Mouse (Mus musculus) gastrocnemius, postnatal 25 days (tissue): Measurements from ENCODE around the gene Rassf6. TPM values are rescaled to one million over a fixed set of nuclear protein-coding genes. Genes with fewer than 3 reads are reported as not detected.

ENCODE experiments used
- DNase-seq: peaks from one replicate; pipeline ENCODE4 v3.0.0; 2022
- long read RNA-seq, 2 experiments: library from polyadenylated mRNA; stranded (forward); transcript quantifications; one replicate each; pipeline ENCODE4 v2.0.0; 2021
- total RNA-seq, 2 experiments: library from RNA; stranded (reverse); gene quantifications; 1 replicate in 1 of 2; 2 replicates in 1 of 2; pipeline ENCODE4 v1.2.3; 2021

Gene Rassf6
- not detected for total RNA-seq
- long read RNA-seq, experiment 1 = 0 reads
- long read RNA-seq, experiment 2 = 0 reads

DNA sequence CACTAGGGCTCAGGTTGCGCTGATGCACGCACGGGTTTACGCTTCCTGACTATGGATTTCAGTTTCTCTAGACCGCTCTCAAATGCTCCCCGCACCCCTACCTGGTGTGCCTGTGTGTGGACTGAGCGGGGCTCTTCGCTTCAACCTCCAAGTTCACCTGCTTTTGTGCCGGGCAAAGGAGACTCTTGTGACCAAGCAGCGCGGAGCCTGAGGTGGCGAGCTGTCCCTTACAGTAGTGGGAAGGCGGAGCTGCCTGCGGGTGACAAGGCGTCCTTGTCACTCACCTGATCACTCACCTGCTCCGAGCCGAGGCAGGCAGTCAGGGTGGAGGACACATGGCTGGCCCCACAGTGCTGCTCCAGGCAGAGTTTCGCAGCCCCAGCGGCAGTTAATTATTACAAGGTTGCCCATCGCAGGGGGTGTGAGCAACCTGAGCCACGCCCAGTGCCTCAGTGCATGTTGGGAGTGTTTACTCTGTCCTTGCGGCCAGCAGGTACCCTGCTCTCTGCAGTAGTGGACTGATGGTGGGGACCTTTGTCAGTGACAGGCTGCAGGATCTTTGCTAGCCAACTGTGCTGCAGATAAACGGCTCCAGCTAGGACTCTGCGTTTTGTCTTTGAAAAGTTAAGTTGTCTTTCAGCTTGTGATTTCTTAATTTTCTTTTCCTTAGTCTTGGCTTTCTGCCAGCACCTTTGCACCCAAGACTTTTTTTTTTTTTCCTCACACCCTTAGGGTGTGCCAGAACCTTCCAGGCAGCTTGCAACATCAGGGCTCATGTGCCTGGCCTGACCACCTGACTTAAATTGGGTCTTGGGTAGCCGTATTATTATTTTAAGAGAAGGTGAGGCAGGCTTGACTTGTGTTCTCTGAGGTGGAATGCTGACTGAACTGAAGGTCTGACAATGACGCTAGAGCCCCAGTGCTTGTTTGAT is at the start of gene Rassf6:
Gene Rassf6, minus strand, starts transcription at position 372 of the 932 bp plus-strand sequence.
- DNase-seq = no peak

DNA sequence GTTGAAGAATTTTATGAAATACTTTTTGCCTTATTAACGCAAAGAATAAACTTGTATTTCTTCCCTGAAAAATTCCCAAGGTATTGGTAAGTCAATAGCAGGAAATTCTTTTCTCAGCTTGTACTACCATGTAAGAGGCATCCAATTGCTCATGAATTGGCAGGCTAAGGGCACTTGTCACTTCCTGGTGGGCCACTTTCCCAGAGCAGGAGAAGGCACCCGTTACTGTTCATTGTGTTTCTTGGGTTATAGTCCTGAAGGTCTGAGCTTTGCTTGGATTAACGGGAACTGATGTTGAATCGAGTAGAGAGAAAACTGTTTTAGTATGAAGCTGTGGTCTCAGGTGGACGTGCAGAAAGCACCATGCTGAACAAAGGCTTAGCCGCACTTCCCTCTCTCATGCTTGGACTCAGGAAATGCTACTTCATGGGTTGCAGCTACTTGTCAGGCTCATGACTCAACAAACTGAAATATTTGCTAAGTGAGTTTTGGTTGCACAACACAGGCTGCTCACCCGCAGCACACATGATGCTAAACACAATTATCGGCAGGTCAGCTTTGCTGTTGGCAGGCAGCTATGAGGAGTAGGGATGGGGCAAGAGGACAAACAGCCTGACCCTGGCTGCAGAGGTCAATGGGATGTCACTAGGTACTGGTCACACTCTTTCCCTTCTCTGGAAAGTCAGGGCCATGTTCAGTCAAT is 49.1 kb upstream of the Rassf6 start:
- DNase-seq = no peak

DNA sequence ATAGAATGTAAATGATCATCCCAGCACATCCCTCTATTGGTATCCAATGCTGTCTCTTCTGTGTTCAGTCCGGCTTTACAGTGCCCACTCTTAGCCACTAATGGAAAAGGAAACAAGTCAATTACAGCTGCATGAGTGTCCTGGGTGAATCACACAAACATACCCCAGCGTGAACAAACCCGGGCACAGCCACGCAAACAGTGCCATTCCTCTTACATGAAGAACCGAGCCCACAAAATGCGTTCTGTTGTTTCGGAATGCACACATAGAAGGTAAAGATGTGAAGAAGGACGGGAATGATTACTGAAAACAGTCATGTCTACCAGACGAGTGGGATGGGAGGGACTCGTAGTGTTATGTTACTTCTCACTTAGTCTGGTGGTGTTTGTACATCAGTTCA is 47.5 kb upstream of the Rassf6 start:
- no peak for DNase-seq

DNA sequence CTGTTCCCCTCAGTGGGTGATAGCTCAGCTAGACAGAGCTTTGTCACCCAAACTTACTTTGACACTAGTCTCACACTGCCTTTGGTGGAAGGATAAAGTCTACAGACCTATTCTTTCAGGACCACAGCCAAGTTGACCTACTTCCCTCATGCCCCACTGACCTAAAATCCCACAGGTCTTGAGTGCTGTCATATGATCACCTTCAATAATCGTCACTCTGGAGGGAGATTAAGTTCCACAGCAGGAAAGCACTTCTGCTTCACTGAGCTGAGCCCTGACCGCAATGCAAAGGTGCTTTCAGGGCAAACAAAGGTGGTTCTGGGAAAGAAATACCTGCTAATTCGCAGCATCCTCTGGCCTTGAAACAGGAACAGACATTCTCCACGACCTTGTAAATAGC is 44.5 kb upstream of the Rassf6 start:
- DNase-seq = no peak

DNA sequence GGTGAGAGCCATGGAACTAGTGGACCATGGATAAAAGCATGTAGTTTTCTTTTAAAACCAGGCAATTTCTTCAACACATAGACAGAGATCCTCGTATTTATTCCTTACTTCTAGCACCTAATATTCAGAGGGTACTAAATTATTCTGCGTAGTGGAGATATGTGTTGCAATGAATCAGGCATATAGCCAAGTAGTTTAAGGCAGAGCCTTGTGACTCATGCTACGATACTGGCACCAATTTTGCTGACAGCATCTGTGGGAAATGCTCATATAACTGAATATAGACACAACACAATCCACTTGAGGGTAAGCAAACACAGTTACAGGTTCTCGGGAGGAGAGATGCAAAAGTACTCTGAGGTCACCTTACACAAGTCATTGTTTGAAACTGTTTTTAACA is 41.4 kb upstream of the Rassf6 start:
- no peak for DNase-seq

DNA sequence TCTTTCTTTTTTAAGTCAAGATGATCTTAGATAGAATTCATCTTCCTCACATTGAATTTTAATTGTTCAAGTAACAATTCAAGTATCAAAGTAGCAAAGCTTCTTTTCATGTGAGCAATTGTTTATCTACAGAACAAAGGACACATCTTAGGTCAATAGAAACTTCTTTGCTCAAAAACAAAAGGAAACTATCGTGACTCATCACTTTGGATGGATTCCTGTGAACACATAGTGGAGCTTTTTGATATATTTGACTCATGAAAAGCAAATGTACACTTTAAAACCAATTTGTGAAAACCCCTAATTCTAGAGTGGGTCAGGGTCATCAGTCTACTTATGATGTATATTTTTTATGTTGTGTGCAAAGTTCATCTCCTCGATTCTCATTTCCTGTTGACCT is 37.1 kb upstream of the Rassf6 start:
- no peak for DNase-seq

DNA sequence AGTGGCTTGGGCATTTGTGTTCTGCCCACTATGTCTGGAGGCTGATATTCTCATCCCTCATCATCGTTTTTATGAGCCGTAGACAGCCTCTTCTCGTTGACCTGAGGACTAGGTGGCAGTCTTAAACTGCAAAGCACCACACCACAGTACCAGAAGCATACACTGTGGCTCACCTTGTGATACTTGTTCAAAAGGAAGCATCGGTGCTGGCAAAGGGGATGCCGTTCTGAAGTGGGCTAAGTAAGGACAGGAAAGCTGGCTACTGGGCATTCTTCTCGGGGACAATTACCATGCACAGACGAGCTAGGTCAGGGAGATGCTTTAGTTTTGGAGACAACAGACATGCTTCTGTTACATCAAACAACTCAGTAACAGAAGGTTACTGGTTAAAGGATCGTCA is 21.4 kb upstream of the Rassf6 start:
- no peak for DNase-seq

DNA sequence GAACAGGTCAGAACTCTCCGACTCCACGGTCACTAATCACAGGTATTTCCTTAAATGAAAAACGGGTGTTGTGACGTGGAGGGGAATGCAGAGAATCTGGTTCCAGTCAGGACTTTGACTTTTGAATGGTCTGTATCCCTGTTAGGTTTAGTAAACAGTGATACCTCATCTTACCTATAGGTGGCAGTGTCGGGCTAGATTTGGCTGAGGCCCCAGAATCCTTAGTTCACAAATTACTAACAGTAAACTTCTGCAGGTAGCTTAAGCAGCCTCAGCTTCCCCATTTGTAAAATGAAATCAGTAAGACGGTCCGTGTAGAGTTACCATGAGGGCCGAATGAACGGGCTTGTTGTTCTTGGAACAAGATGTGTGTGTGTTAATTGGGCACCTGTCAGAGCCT is 21.0 kb upstream of the Rassf6 start:
- no peak for DNase-seq

DNA sequence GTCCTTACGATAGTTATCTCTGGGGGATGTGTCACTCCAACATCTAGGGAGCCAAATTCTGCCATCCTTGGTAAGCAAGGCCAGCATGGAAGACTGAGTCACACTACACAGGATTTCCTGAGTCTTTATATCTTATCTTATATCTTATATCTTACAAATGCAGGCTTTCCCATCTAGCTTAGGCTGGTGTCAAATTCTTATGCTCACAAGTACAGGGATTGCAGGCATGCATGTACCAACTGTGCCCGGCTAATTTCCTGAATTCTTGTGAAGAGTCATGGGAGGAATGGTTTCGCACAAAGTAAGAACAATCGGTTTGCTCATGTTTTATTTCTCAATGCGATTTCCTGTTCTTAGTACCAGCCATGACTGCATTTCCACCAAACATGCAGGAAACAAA is 20.0 kb upstream of the Rassf6 start:
- no peak for DNase-seq

DNA sequence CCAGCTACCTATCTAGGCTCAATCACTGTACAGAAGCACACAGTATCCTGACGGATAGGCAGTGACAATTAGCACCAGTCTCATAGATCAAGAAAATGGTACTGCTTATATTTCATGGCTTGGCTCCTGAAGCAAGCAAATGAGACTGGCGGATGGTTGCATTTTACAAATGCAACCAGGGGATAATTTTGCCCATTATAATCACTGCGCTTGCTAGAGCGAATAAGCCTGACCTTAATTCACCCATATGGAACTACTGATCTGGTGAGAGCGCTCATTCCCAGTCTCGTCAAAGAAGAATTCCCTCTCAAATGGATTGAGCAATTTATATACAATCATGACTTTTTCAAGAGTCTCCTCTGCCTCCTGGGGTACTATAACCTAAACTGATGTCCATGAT is 16.2 kb upstream of the Rassf6 start:
- DNase-seq = no peak

DNA sequence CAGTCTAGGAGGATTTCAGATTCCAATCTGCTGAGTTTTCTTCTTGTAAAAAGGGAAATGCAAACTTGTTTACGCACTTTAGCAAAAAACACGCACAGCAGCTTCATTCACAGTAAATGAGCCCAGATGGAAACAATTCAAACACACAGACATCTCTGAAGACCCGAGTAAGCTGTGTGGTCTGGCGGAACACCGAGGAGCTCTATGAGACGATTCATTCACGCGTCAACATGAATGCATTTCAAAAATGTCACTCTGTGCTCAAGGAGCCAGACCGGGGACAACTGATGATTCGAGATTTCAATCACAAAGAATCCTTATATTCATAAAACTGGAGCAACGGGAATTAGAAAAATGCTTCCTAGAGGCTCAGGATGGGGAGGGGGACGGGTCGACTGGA is 15.4 kb upstream of the Rassf6 start:
- DNase-seq = no peak

DNA sequence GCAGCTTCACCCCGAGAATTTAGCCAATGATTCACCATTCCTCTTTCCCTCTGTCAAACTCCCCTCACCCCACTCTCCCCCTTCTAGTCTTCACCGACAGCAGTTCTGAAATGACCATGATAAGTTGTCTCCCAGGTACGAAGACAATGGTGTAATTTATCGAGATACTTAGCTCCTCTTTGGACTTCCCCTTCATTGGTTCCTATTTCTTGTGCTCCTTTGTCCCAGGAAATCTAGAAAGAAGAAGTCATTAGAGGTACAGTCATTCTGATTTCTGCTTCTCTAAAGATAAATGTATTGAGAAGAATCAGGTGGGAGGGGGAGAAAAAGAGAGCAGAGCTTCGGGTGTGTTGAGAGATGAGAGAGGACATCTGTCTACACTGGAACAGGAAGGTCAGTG is 14.3 kb upstream of the Rassf6 start:
- no peak for DNase-seq

DNA sequence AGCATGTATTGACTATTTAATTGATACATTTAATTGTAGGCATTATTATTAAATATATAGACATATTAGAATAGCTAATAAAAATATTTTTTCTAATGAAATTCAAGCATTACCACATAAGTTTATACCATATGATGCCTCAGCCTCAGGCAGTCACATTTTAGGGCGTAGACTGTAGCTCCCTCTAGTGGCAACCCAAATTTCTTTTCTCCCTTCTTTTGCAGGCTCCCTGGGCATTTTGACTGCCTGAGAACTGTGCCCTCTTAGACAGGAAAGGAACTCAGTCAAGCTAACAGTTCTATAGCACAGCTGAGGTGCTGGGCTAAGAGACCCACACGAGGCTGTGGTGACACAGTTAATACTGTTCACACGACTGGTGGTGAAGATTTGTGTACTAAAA is 12.3 kb upstream of the Rassf6 start:
- DNase-seq = no peak

DNA sequence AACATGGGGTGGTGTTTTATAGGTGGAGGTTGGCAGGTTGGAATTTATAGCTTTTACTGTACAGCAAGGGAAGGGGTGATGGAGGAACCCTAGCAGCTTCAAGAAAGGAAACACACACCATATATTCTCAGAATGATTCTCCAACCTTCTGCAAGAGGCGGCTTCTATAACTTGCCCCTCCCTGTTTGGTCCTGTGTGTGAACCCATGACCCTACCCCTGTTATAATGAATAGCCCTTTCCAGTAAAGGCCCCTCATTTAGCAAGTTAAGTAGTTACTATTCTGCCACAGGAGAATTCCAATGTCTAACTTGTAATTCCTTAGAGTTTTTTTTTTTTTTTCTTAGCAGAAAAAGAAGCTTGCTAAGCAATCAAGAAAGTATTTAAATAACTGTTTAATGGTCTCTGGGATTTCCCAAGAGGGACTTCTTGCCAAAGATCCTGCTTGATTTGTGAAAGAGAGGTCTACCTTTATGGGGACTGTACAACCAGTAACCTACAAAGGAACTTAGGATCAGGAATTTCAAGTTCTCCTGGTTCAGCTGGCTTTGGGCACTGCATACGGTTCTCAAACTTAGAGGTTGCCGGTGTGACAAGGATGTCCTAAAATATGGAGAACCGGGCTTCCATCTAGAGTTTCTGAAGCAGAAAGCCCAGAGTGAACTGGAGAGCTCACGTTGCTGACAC is 10.2 kb upstream of the Rassf6 start:
- no peak for DNase-seq

DNA sequence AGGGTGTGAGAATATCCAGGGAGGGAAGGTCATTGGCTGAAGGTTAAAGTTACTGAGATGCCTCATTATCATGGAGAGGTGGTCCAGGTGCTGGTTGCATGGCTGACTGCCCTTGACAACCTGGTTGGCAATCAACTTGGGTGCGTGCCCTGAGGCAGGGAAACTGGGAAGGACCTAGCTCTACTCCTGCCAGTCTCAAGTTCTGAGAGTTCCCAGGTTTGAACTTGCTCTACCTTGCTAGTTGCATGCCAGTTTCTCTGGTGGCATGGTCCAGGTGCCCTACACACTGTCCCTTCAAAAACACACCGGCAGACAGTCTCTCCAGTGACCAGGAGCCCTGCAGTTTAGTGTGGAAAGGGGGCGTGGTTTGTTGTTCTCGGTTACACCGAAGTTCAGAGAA is 7.0 kb upstream of the Rassf6 start:
- no peak for DNase-seq

DNA sequence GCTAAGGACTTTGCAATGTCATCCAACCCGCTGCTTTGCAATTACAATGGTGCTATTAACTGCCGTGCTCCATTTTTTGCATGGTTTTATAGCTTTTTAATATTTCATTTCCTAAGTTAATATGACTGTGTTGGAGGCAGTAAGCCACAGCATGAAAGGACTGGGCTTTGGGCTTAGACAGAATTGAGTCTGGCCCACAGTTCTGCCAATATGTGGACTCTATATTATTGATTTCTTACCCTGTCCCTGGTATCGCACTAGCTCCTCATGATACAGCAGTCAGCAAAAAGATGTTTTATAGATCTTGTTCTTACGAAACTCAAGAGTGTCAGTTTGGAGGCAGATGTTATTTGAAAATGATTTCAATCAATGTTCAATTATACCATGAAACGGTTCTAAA is 5.9 kb upstream of the Rassf6 start:
- no peak for DNase-seq

DNA sequence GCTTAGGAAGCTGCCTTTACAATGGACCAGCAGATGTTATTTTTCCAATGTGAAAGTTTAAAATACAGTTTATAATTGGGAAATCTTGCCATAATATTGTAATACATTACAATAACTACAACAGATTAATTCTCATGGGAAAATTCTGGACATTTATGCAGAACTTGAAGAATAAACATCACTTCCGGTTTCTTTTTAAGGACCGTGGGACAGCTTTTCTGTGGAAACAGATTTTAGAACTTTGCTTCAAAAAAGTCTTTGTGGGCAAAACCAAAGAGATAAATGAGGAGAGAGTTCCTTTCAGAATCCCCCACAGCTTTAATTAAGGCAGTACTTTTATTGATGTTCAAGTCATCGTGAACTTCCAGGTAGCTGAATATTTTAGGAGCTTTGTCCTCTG is 5.1 kb upstream of the Rassf6 start:
- DNase-seq = no peak

DNA sequence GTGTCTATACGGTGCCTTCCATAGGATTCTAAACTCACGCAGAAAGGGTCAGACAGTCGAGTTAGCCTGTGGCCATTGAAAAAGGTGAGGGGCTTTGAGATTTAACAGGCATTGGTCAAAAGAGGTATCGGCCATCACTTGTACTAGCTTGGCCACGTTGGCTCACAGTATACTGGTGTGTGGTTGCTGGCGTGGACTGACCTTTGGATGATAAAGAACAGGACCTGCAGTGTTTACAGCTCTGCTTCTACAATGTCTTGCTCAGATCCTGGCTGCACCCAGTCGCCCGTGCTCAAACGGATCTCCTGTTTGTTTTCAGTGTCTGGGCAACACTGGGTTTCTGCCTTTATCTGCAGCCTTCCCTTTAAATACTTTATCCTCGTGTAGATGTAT is 757 bp upstream of the Rassf6 start:
- no peak for DNase-seq

DNA sequence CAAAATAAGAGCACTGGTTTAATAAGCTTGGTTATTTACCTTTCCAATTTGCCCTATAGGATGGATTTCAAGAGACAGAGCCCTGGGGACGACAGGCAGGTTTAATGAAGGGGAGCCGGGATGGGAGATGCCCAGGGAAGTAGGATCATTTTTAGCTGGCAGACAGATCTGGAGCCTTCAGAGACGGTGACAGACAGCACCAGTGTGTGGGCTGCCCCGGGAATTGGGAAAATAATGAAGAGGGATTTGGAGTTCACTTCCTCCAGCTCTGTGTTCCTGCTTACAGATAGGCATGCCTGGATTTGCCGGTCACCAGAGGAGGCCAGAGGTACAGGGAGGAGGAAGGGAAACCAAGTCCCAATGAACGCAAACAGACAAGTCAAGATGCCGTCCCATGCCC is 5.6 kb downstream of the Rassf6 start:
- no peak for DNase-seq

DNA sequence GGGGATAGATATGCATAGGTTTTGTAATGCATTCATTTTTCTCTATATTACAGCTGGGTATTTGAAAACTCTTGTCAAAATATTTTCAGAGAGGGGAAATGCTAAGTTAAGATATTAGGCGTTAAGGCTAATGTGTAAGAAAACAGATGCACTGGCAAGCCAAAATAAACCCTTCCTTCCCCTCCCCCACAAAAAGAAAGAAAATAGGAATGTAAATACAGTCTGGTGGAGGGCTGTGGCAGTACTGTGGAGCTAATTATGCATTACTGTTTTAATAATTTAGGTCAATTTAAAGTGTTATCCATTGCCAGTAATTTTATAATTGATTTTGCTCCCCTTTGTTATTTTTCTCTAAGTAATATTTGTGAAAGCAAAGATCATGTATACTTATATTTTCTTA is 11.9 kb downstream of the Rassf6 start:
- no peak for DNase-seq

DNA sequence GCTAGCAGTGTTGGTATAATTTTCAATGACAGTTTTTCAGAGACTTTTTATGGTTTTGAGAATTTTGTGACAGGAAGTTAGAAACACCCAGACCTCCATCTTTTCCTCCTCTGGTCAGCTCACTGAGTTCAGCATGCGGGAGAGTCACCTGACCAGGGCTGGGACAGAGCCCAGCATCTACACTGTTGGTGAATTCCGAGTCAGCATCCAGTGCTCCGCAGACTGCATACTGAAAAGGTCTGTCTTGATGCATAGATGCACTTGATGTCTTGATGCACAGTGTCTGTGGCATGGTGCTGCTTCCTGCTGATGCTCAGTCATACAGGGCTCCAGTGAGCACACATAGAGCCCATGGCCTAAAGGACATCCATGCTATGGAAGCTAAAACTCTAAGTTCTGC is 12.4 kb downstream of the Rassf6 start:
- no peak for DNase-seq

DNA sequence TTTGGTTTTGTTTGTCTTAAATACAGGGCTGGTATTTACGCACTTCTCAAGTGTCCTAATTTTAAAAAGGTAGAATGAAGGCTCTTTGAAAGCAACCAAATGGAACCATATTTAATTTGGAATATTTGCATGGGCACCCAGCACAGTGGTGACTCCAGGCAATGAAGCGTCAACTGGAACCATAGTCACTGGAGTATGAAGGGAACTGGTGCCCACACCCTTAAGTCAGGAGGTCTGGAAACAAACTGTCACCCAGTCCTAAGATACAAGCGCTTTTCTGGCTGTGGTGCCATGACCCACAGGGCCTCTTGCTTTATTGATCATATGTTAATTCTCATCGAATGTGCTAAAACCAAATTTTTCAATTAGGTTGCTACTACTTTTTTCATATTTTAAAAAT is 13.0 kb downstream of the Rassf6 start:
- DNase-seq = no peak
